Mouse (Mus musculus): Measurements from ENCODE around the gene Rmnd5a. TPM values are rescaled to one million over a fixed set of nuclear protein-coding genes. Genes with fewer than 3 reads are reported as not detected.

Rmnd5a gene
- polyA plus RNA-seq, 1 experiment from 2014 or later: 9.9 TPM

DNA sequence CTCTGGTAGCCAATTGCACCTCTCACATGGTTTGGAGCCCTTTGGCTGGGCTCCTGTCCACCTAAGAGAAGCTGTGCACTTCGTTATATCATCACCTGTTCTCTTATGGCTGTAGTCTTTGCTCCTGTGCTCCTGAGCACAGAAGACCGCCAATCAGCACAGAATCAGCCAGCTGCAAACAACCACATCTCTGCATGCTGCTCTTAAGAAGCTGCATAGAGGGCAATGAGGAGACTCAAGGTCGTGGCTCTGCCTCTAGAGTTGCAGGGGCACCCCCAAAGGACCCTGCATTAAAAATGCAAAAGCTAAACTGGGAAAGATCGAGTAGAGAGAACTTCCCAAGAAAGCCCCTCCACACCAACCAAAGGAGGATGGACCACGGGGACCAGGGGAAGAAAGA is 79.7 kb downstream of the Rmnd5a start:
- no peak overlapping the region for H3K4me3 ChIP-seq
- no peaks in the 10 kb centered on the region for H3K27me3 ChIP-seq
- no peak for ATAC-seq (replicated peaks)
- H3K36me3 ChIP-seq: no peaks in the 10 kb centered on the region
- WGBS: 67% methylated on average over 5 of the region's 5 CpGs
- no peak overlapping the region for H3K4me2 ChIP-seq (replicated peaks)
- H3K27ac ChIP-seq (replicated peaks): no peak overlapping the region
- no peaks in the 10 kb centered on the region for H3K9me3 ChIP-seq
- H3K9ac ChIP-seq (replicated peaks): no peak overlapping the region
- no peaks in the 10 kb centered on the region for H3K4me1 ChIP-seq

DNA sequence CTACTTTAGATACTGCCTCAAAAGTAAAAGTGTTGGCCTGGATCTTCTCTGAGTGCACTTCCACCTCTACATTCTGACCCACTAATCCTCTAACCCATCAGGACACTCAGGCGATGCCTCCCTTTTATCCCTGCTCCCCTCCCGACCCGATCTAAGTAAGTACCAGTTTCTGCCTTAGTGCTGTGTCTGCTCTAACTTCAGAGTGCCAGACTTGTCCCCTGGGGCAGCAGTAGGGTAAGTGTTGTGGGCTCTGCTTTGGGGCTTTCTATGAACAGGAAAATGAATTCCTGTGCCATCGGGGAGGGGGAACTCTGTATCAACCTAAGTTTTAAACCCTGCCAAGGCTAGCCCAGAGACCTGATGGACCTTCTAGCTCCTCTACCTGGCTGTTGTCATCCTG is 80.2 kb downstream of the Rmnd5a start:
- Histone ChIP-seq H3K4me1 (no peaks in the 10 kb centered on the region), H3K27ac (replicated peaks) (no peak overlapping the region), H3K9me3 (no peaks in the 10 kb centered on the region), H3K27me3 (no peaks in the 10 kb centered on the region), H3K9ac (replicated peaks) (no peak overlapping the region), H3K36me3 (no peaks in the 10 kb centered on the region), H3K4me3 (no peak overlapping the region), H3K4me2 (replicated peaks) (no peak overlapping the region)
- WGBS: 74% methylated on average over 4 of the region's 4 CpGs
- ATAC-seq (replicated peaks): no peak

GRCm38 (mm10) chr6:71357493-71357892 is 82.9 kb downstream of the Rmnd5a start:
- ATAC-seq (replicated peaks): no peak
- H3K27ac ChIP-seq (replicated peaks): no peak overlapping the region
- no peaks in the 10 kb centered on the region for H3K4me1 ChIP-seq
- no peak overlapping the region for H3K4me3 ChIP-seq
- no peaks in the 10 kb centered on the region for H3K27me3 ChIP-seq
- 93% methylated on average over 7 of the region's 7 CpGs for whole genome bisulfite sequencing
- no peak overlapping the region for H3K9ac ChIP-seq (replicated peaks)
- H3K36me3 ChIP-seq: no peaks in the 10 kb centered on the region
- no peaks in the 10 kb centered on the region for H3K9me3 ChIP-seq
- no peak overlapping the region for H3K4me2 ChIP-seq (replicated peaks)

GRCm38 (mm10) chr6:71353722-71354121 is 86.7 kb downstream of the Rmnd5a start:
- H3K4me2 ChIP-seq (replicated peaks): no peak overlapping the region
- no peak overlapping the region for H3K9ac ChIP-seq (replicated peaks)
- no peaks in the 10 kb centered on the region for H3K27me3 ChIP-seq
- no peaks in the 10 kb centered on the region for H3K9me3 ChIP-seq
- H3K36me3 ChIP-seq: no peaks in the 10 kb centered on the region
- no peak overlapping the region for H3K4me3 ChIP-seq
- ATAC-seq (replicated peaks): no peak
- WGBS: 75% methylated on average over 2 of the region's 2 CpGs
- no peak overlapping the region for H3K27ac ChIP-seq (replicated peaks)
- no peaks in the 10 kb centered on the region for H3K4me1 ChIP-seq

- H3K9ac ChIP-seq (replicated peaks): no peak overlapping the region
- no peaks in the 10 kb centered on the region for H3K9me3 ChIP-seq
- ATAC-seq (replicated peaks): no peak
- H3K4me3 ChIP-seq: no peak overlapping the region
- H3K27ac ChIP-seq (replicated peaks): no peak overlapping the region
- WGBS: 85% methylated on average over 10 of the region's 10 CpGs
- no peaks in the 10 kb centered on the region for H3K36me3 ChIP-seq
- no peaks in the 10 kb centered on the region for H3K27me3 ChIP-seq
- H3K4me2 ChIP-seq (replicated peaks): no peak overlapping the region
- no peaks in the 10 kb centered on the region for H3K4me1 ChIP-seq
Measured at GRCm38 (mm10) chr6:71352866-71353427, 87.5 kb downstream of the Rmnd5a start.

GRCm38 (mm10) chr6:71352201-71352600 is 88.2 kb downstream of the Rmnd5a start:
- no peak overlapping the region for H3K9ac ChIP-seq (replicated peaks)
- H3K27ac ChIP-seq (replicated peaks): no peak overlapping the region
- no peak overlapping the region for H3K4me3 ChIP-seq
- no peaks in the 10 kb centered on the region for H3K27me3 ChIP-seq
- no peaks in the 10 kb centered on the region for H3K4me1 ChIP-seq
- no peaks in the 10 kb centered on the region for H3K36me3 ChIP-seq
- 93% methylated on average over 6 of the region's 6 CpGs for WGBS
- H3K9me3 ChIP-seq: no peaks in the 10 kb centered on the region
- no peak overlapping the region for H3K4me2 ChIP-seq (replicated peaks)
- no peak for ATAC-seq (replicated peaks)

DNA sequence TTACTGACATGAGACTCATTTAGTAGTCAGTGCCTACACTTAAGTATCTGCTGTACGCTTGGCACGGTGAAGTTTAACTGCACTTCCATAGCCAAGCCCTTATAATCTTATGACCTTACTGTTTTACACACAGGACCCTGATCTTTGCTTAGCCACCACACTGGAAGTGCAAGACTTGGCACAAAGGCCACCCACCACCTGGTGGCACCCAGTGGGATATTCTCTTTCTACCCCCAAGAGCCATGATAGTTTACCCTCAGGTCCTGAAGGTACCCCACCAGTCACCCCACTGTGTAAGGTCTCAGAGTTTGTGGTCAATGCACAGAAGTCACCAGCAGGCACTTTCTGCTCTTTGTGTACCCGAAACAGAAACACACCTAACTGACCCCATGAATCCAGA is 89.2 kb downstream of the Rmnd5a start:
- Histone ChIP-seq H3K36me3 (no peaks in the 10 kb centered on the region), H3K9me3 (no peaks in the 10 kb centered on the region), H3K4me2 (replicated peaks) (no peak overlapping the region), H3K4me3 (no peak overlapping the region), H3K27ac (replicated peaks) (no peak overlapping the region), H3K27me3 (no peaks in the 10 kb centered on the region), H3K9ac (replicated peaks) (no peak overlapping the region), H3K4me1 (no peaks in the 10 kb centered on the region)
- no peak for ATAC-seq (replicated peaks)
- WGBS: 88% methylated on average over 3 of the region's 3 CpGs

DNA sequence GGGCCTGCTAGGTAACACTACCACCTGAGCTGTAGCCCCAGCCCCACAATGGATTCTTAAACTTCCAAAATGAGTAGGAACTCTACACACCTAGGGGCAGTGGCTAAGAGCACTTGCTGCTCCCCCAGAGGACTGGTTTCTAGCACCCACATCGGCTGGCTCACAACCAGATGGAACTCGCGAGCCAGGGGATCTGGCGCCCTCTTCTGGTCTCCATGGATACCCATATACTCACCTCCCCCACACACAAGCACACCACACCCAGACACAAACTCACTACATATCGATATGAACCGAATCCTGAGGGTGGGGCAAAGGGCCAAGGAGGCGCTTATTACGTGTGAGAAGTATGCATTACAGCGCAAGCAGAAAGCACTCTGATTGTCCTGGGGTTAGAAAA is 92.4 kb downstream of the Rmnd5a start:
- Histone ChIP-seq H3K9ac (replicated peaks) (no peak overlapping the region), H3K4me2 (replicated peaks) (no peak overlapping the region), H3K36me3 (no peaks in the 10 kb centered on the region), H3K27me3 (no peaks in the 10 kb centered on the region), H3K27ac (replicated peaks) (no peak overlapping the region), H3K4me1 (no peaks in the 10 kb centered on the region), H3K4me3 (no peak overlapping the region), H3K9me3 (no peaks in the 10 kb centered on the region)
- 95% methylated on average over 9 of the region's 9 CpGs for WGBS
- no peak for ATAC-seq (replicated peaks)

DNA sequence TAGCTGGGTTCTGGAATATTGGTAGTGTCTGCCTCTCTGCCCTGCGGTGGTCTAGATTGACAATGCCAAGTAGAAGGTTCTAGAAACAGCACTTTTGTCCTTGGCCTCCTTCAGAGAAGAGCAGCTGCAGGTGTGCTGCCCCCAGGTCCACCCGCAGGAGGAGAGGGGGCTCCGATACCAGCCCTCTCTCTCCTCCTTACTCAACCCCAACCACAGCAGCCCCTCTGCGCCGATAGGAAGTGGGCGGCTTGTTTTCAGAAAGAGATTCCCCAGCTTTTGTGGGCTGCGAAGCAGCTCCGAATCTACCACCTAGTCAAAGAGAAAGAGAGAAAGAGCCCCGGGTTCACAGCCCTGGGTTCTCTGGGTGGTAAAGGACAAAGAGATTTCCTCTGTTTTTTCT is 99.3 kb downstream of the Rmnd5a start:
- Histone ChIP-seq H3K4me2 (replicated peaks) (no peak overlapping the region), H3K4me1 (no peaks in the 10 kb centered on the region), H3K27me3 (no peaks in the 10 kb centered on the region), H3K4me3 (no peak overlapping the region), H3K27ac (replicated peaks) (no peak overlapping the region), H3K9me3 (no peaks in the 10 kb centered on the region), H3K9ac (replicated peaks) (no peak overlapping the region), H3K36me3 (no peaks in the 10 kb centered on the region)
- ATAC-seq (replicated peaks): no peak
- 90% methylated on average over 9 of the region's 9 CpGs for WGBS

- Histone ChIP-seq H3K9ac (replicated peaks) (no peak overlapping the region), H3K27ac (replicated peaks) (no peak overlapping the region), H3K4me3 (no peak overlapping the region), H3K36me3 (no peaks in the 10 kb centered on the region), H3K9me3 (no peaks in the 10 kb centered on the region), H3K4me1 (no peaks in the 10 kb centered on the region), H3K4me2 (replicated peaks) (no peak overlapping the region), H3K27me3 (no peaks in the 10 kb centered on the region)
- ATAC-seq (replicated peaks): no peak
- WGBS: 84% methylated on average over 4 of the region's 4 CpGs
Measured at GRCm38 (mm10) chr6:71339351-71339750, 101.1 kb downstream of the Rmnd5a start.

- no peak overlapping the region for H3K27ac ChIP-seq (replicated peaks)
- no peak overlapping the region for H3K4me2 ChIP-seq (replicated peaks)
- 87% methylated on average over 3 of the region's 3 CpGs for WGBS
- no peak for ATAC-seq (replicated peaks)
- H3K36me3 ChIP-seq: no peaks in the 10 kb centered on the region
- no peaks in the 10 kb centered on the region for H3K27me3 ChIP-seq
- no peaks in the 10 kb centered on the region for H3K9me3 ChIP-seq
- H3K4me3 ChIP-seq: no peak overlapping the region
- no peaks in the 10 kb centered on the region for H3K4me1 ChIP-seq
- no peak overlapping the region for H3K9ac ChIP-seq (replicated peaks)
Measured at GRCm38 (mm10) chr6:71338941-71339340, 101.5 kb downstream of the Rmnd5a start.
